Mouse (Mus musculus) myocyte (in vitro differentiated cells): ENCODE measurements around the gene Fut2.

Source experiments
- E2F4 ChIP-seq: IDR thresholded peaks from one replicate; pipeline ENCODE4 v1.6.1; 2011; ENCODE audit warnings: mild to moderate bottlenecking, control low read depth, moderate library complexity; ENCODE audit not compliant: insufficient read depth
- MAX ChIP-seq: IDR thresholded peaks from one replicate; pipeline ENCODE4 v1.6.1; 2011; ENCODE audit warnings: low read depth, mild to moderate bottlenecking, control low read depth
- MYOD1 ChIP-seq, 3 experiments: IDR thresholded peaks; one replicate each; pipeline ENCODE4 v1.6.1; 2011; ENCODE audit warnings: control low read depth in 2 of 3, low read depth in 2 of 3, mild to moderate bottlenecking in 2 of 3, moderate library complexity in 1 of 3; ENCODE audit not compliant: insufficient read length in 2 of 3, control insufficient read depth in 1 of 3
- POLR2A ChIP-seq: IDR thresholded peaks from one replicate; pipeline ENCODE4 v1.6.1; 2011; ENCODE audit warnings: low read depth, mild to moderate bottlenecking, control low read depth, moderate library complexity; ENCODE audit not compliant: insufficient read length
- POLR2AphosphoS2 ChIP-seq: IDR thresholded peaks from one replicate; pipeline ENCODE4 v1.6.1; 2011; ENCODE audit warnings: low read depth, control low read depth; ENCODE audit not compliant: insufficient read length
- REST ChIP-seq: IDR thresholded peaks from one replicate; pipeline ENCODE4 v1.6.1; 2011; ENCODE audit warnings: mild to moderate bottlenecking, control low read depth, moderate library complexity; ENCODE audit not compliant: insufficient read depth, insufficient read length
- TCF12 ChIP-seq: IDR thresholded peaks from one replicate; pipeline ENCODE4 v1.6.1; 2011; ENCODE audit warnings: mild to moderate bottlenecking, control low read depth; ENCODE audit not compliant: poor library complexity, insufficient read depth, severe bottlenecking
- USF1 ChIP-seq: IDR thresholded peaks from one replicate; pipeline ENCODE4 v1.6.1; 2011; ENCODE audit warnings: low read depth, mild to moderate bottlenecking, control low read depth, moderate library complexity

- TF ChIP-seq POLR2A = no peak
- TF ChIP-seq REST = no peak
- TF ChIP-seq POLR2AphosphoS2 = peak; percentile 57
- TF ChIP-seq MAX = no peak
- TF ChIP-seq MYOD1 (IDR thresholded peaks at IDR 0.05; ENCODE audit: control insufficient read depth in 1 of 3, insufficient read length in 2 of 3, low read depth in 2 of 3) = no peak
- TF ChIP-seq TCF12 = no peak
- no peak for TF ChIP-seq USF1
- TF ChIP-seq E2F4 = no peak
These were observed 37.9 kb upstream of the Fut2 start for GRCm38 (mm10) chr7:45704046-45704559.
